9 mouse cellular contexts compared by ENCODE assay signal in genomic region chr13:34238646-34239290, GRCm38 (mm10).
DNase-seq lines count a peak whose midpoint lies in the region; ATAC-seq and TF ChIP-seq lines count a peak whose summit lies in the region.
"Had no signal": no experiment of that assay in that cellular context is flagged by ENCODE, and none has a peak within 500 bp of the region (broad histone marks: within the 10 kb centered on the region; RNA-seq: fewer than 3 reads in every experiment).

No protein-coding gene starts in this region.

- H3K9ac ChIP-seq in embryonic facial prominence, embryonic 15.5 days, result no peak overlapping the region
- no peak overlapping the region; the same call in 1 of the 2 replicates for H3K9ac ChIP-seq in intestine, postnatal 0 days (ENCODE audit: low read depth, low read length)
- no peak overlapping the region for H3K9ac ChIP-seq in neural tube, embryonic 13.5 days

- intact Hi-C loops in left cerebral cortex, adult 2 months (cut with DNase I), result no loop called here

- no peaks in the 10 kb centered on the region for H3K36me3 ChIP-seq in embryonic facial prominence, embryonic 15.5 days
- no peaks in the 10 kb centered on the region for H3K36me3 ChIP-seq in intestine, postnatal 0 days (ENCODE audit: control insufficient read depth, insufficient read depth)
- H3K36me3 ChIP-seq in neural tube, embryonic 13.5 days, result no peaks in the 10 kb centered on the region

- WGBS in embryonic facial prominence, embryonic 15.5 days, result 18% methylated on average over 14 of the region's 14 CpGs
- 48% methylated on average over 14 of the region's 14 CpGs for WGBS in intestine, postnatal 0 days
- WGBS in neural tube, embryonic 13.5 days, result 7% methylated on average over 14 of the region's 14 CpGs

- H3K4me2 ChIP-seq in embryonic facial prominence, embryonic 15.5 days (replicated peaks), result no peak overlapping the region
- peak overlapping the region; percentile 40; the same call in 1 of the 2 replicates for H3K4me2 ChIP-seq in intestine, postnatal 0 days (replicated peaks; ENCODE audit: low read depth)
- 0 out of 2 replicates have a peak overlapping the region, but pooled peaks have one; percentile 3 for H3K4me2 ChIP-seq in neural tube, embryonic 13.5 days

- no peak for ATAC-seq in embryonic facial prominence, embryonic 15.5 days (ENCODE audit: insufficient number of reproducible peaks, low FRiP score, low TSS enrichment, low read depth)
- ATAC-seq in intestine, postnatal 0 days, result no peak
- 0 out of 2 replicates have a peak, but pooled peaks have one; percentile 13 for ATAC-seq in neural tube, embryonic 13.5 days (ENCODE audit: low read depth)
- ATAC-seq in megakaryocyte-erythroid progenitor cell, adult 5-6 weeks (replicated peaks; ENCODE audit: low FRiP score, low TSS enrichment, poor library complexity, severe bottlenecking), result no peak

- DNase-seq in layer of hippocampus, adult 2 months (ENCODE audit: low spot score in 2 of 2), result no peak
- DNase-seq in layer of hippocampus, postnatal 10 days (ENCODE audit: low spot score in 2 of 2), result no peak
- no peak for DNase-seq in MN1 (ENCODE audit: low spot score)
- no peak for DNase-seq in left cerebral cortex, adult 2 months (ENCODE audit: extremely low spot score in 1 of 2, low spot score in 2 of 2)
- DNase-seq: adrenal gland, postnatal 25 days had no signal

- peaks cover 17% of the 10 kb centered on the region for H3K4me1 ChIP-seq in embryonic facial prominence, embryonic 15.5 days
- no peaks in the 10 kb centered on the region; the same call in 1 of the 2 replicates for H3K4me1 ChIP-seq in intestine, postnatal 0 days (replicated peaks; ENCODE audit: control insufficient read depth, insufficient read depth, low read length)
- peaks cover 66% of the 10 kb centered on the region for H3K4me1 ChIP-seq in neural tube, embryonic 13.5 days (replicated peaks)

- no peak for TF ChIP-seq CTCF in layer of hippocampus, adult 2 months (conservative IDR thresholded peaks at IDR 0.05)
- no peak for TF ChIP-seq CTCF in intestine, postnatal 0 days (IDR thresholded peaks at IDR 0.05; ENCODE audit: low read depth)
- TF ChIP-seq CTCF in left cerebral cortex, adult 2 months (IDR thresholded peaks at IDR 0.05), result no peak

- peak overlapping the region; percentile 36; the same call in 1 of the 2 replicates for H3K27ac ChIP-seq in layer of hippocampus, adult 2 months
- H3K27ac ChIP-seq in embryonic facial prominence, embryonic 15.5 days (replicated peaks), result 0 out of 2 replicates have a peak overlapping the region, but pooled peaks have one; percentile 39
- H3K27ac ChIP-seq in intestine, postnatal 0 days (ENCODE audit: low read depth, low read length), result peak overlapping the region; percentile 50
- peak overlapping the region; percentile 61 for H3K27ac ChIP-seq in neural tube, embryonic 13.5 days (replicated peaks)
- no peak overlapping the region; the same call in 1 of the 2 replicates for H3K27ac ChIP-seq in left cerebral cortex, adult 2 months

- H3K9me3 ChIP-seq in embryonic facial prominence, embryonic 15.5 days (replicated peaks), result no peaks in the 10 kb centered on the region
- H3K9me3 ChIP-seq in intestine, postnatal 0 days (ENCODE audit: control insufficient read depth), result no peaks in the 10 kb centered on the region
- no peaks in the 10 kb centered on the region for H3K9me3 ChIP-seq in neural tube, embryonic 13.5 days

- H3K4me3 ChIP-seq in layer of hippocampus, adult 2 months, result no peak overlapping the region
- no peak overlapping the region for H3K4me3 ChIP-seq in embryonic facial prominence, embryonic 15.5 days (replicated peaks)
- no peak overlapping the region for H3K4me3 ChIP-seq in intestine, postnatal 0 days (ENCODE audit: low read depth, low read length)
- no peak overlapping the region for H3K4me3 ChIP-seq in neural tube, embryonic 13.5 days
- no peak overlapping the region for H3K4me3 ChIP-seq in left cerebral cortex, adult 2 months

- H3K27me3 ChIP-seq in embryonic facial prominence, embryonic 15.5 days, result no peaks in the 10 kb centered on the region
- no peaks in the 10 kb centered on the region for H3K27me3 ChIP-seq in intestine, postnatal 0 days (replicated peaks; ENCODE audit: control insufficient read depth, insufficient read depth, low read length)
- H3K27me3 ChIP-seq in neural tube, embryonic 13.5 days, result no peaks in the 10 kb centered on the region
